Mouse (Mus musculus) spleen, adult 2 months (tissue): ENCODE data around the gene Arfgef3.

Experiments used
- CTCF ChIP-seq: fragments of 200-500 bp; IDR thresholded peaks from 2 replicates; pipeline ENCODE4 v1.5.1; 2011; ENCODE audit warnings: mild to moderate bottlenecking, inconsistent platforms; ENCODE audit not compliant: insufficient read depth, insufficient read length, insufficient replicate concordance; ENCODE audit errors: extremely low read depth
- POLR2A ChIP-seq: fragments of 200-500 bp; IDR thresholded peaks from 2 replicates; pipeline ENCODE4 v1.6.1; 2011; ENCODE audit warnings: low read depth, low read length, inconsistent platforms

- TF ChIP-seq POLR2A (no peak), CTCF (no peak)
These were observed 211.5 kb downstream of the Arfgef3 start for GRCm38 (mm10) chr10:18532293-18532692.
